Mouse (Mus musculus) frontal cortex, postnatal 14 days (tissue): Measurements from ENCODE around the gene Rxra.
A peak's percentile ranks its signal among the peaks of the same experiment; 100 is the strongest.

Source experiments
- DNase-seq, 2 experiments: peaks; one replicate each; pipeline ENCODE4 v3.0.0; 2022; ENCODE audit warnings: low spot score in 2 of 2

Gene Rxra

GRCm38 (mm10) chr2:27738396-27738795 lies 62.2 kb downstream of the Rxra start:
- no peak for DNase-seq

GRCm38 (mm10) chr2:27740091-27740608 lies 63.9 kb downstream of the Rxra start:
- DNase-seq, result peak; percentile 73 to 78

DNA sequence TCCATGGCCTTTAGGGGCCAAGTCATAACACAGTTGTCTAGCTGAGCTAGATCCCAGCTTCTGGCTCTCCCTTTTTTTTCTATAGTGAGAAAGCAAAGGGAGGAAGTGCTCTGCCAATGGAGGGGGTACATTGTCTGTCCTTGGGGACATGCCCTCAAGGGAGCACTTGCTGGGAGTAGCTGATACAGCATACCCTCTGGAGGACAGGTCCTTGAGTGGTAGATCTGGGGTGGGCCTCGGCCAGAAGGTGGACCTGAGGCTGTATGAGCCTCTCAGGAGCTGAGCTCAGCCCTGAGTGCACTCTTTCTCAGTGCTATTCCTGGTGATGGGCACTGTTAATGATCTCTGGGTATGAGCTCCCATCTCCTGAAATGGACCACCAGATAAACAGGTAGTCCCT lies 66.9 kb downstream of the Rxra start:
- DNase-seq, result no peak

- DNase-seq, result no peak
These were observed 67.8 kb downstream of the Rxra start for GRCm38 (mm10) chr2:27743863-27744611.

DNA sequence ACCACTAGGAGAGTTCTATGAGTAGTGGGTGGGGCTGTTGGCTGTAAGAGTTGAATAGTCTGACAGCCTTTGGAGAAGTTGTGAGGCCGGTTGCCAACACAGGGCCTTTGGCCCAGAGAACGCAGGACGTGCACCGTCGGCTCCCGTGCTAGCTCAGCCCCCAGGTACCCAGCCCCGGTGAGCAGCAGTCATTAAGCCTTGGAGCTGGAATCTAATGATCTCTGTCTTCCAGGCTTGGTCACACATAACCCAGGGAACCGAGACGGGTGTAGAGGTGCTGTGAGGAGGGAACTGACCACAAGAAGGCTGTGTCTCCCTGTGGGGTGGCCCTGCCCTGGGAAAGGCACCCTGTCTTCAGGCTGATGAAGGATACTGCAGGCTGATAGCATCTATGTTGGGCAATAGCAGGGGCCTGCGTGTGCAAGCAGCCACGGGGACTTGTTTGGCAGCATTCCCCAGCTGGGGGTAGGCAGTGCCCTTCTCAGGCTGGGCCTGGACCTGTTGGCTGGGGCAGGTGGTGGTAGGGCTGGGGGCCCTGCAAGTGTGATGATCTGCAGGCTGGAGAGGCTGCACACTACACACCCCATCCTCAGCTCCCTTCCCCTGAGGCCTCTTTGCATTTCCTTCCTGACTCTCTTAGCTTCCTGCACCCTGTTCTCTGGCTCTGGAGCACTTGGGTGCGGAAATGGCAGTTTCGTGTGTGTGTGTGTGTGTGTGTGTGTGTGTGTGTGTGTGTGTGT lies 68.5 kb downstream of the Rxra start:
- no peak for DNase-seq

GRCm38 (mm10) chr2:27745673-27746620 lies 69.7 kb downstream of the Rxra start:
- DNase-seq, result peak in 1 of 2 experiments; percentile 34

DNA sequence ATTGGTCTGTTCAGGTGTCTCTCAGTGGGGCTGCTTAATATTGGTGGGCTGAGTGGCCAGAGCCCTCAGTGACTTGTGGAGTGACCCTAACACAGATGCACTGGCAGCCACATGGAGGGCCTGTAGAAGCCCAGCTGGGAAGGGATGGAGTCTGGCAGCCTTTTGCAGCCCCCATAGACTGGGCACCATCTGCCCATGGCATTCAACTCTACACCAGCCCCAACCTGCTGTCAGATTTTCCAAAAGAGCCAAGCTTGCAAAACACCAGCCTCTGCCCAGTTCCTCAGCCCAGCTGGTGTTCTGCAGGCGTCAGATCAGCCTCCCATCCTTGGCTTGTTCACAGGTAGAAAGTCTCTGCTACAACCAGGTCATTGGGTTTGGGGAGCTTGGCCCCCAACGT lies 70.6 kb downstream of the Rxra start:
- DNase-seq, result no peak

DNA sequence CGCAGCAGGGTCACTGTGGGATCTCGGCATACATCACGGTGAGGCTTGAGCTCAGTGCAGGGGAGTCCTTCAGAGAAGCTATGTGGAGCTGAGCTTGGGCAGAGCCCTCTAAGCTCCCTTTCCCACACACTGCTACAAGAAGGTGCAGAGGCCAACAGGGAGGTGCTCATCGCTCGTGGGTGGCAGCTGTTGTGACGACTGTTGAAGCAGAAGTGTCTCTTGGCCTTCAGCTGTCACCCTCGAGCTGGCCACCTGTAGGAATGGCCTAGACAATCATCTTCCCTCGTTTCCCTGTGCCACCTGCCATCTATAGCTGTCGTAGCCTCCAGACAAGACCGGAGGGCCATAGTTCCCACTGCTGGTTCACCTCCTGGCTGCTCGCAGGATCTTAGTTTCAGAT lies 72.7 kb downstream of the Rxra start:
- no peak for DNase-seq

- DNase-seq, result no peak
These were observed 74.3 kb downstream of the Rxra start for GRCm38 (mm10) chr2:27750399-27751134.

- DNase-seq, result no peak
These were observed 74.9 kb downstream of the Rxra start for GRCm38 (mm10) chr2:27751135-27751519.

GRCm38 (mm10) chr2:27751803-27752202 lies 75.6 kb downstream of the Rxra start:
- DNase-seq, result no peak

DNA sequence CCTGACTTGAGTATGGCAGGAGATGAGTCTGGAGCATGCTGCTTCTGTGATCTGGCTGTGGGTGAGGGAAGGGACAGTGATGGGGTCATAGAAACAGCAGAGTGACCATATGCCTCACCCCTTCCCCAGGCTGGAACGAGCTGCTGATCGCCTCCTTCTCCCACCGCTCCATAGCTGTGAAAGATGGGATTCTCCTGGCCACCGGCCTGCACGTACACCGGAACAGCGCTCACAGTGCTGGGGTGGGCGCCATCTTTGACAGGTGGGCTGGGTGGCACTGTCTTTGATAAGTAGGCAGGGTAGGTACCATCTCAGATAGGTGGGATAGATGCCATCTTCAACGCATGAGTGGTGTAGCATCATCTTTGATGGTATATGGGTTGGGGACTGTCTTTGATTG lies 77.9 kb downstream of the Rxra start:
- no peak for DNase-seq

DNA sequence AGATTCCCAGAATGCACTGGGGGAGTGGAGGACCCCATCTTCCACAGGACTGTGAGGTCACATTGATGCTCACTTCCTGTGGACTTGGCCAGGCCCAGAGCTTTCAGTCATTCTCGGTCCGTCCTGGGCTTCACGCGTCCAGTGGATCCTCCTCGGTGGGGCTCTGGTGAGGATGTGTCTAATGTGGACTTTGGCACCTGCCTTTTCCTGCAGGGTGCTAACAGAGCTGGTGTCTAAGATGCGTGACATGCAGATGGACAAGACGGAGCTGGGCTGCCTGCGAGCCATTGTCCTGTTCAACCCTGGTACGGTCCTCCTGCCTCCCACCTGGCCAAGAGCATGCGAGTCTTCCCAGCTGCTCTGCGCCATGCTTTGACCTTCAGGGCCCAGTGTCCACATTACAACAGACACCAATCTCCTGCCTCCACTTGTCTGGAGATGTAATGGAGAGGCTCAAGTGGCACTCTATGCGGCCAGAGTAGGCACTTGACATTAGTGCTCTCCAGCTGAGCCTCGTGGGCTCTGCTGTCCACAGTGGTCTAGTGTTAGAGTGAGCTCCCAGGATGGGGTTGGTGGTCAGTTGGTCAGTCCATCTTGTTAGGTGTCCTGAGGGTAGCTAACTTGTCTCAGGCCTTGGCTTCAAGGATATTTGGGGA lies 79.9 kb downstream of the Rxra start:
- no peak for DNase-seq

DNA sequence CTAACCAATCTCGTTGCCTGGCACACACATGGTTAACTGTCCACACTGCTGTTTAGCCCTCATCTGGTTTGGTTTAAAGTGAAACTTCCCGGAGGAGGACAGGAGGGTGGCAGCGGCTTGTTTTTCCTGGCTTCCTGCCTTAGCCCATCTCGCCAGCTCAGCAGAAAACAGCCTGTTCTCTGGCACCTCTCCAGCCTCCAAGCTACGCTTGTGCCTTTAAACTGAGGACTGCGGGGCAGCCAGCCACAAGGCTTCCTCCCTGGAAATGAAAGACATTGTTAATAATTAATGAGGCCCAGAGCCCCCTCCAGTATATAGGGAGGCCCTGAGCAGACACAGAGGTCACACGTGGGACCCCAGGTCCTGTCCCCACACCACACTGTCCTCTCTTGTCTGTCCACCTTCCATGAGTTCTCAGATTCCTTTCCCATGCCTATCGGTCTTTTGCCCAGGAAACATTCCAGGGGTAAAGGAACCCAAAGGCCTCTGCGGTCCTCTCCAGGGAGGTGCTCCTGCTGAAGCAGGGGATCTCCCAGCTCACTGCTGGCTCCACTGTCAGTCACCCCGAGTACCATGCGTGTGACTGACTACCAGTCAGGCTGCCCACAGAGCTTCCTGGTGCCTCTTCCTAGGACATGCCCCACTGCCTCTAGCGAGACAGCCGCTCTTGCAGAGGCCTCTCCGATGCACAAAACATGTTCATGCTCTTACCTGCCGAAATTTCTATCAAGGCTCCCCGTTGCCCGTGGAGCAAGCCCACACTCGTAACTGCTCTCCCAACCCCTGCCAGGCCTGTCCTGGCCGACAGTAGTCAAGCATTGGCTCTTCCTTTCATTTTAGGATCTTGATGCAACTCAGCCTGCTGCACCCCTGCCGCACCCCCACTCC lies 82.4 kb downstream of the Rxra start:
- peak; percentile 82 to 86 for DNase-seq

DNA sequence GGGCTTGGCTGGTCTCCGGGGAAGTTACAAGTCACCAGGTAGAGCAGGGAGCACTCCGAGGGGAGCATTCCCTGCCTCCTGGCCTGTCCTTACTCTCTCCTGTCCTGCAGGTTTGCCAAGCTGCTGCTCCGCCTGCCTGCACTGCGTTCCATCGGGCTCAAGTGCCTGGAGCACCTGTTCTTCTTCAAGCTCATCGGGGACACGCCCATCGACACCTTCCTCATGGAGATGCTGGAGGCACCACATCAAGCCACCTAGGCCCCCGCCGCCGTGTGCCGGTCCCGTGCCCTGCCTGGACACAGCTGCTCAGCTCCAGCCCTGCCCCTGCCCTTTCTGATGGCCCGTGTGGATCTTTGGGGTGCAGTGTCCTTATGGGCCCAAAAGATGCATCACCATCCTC lies 83.2 kb downstream of the Rxra start:
- no peak for DNase-seq

GRCm38 (mm10) chr2:27761260-27761995 lies 85.2 kb downstream of the Rxra start:
- no peak for DNase-seq

- DNase-seq, result no peak
These were observed 85.7 kb downstream of the Rxra start for GRCm38 (mm10) chr2:27761996-27762340.

DNA sequence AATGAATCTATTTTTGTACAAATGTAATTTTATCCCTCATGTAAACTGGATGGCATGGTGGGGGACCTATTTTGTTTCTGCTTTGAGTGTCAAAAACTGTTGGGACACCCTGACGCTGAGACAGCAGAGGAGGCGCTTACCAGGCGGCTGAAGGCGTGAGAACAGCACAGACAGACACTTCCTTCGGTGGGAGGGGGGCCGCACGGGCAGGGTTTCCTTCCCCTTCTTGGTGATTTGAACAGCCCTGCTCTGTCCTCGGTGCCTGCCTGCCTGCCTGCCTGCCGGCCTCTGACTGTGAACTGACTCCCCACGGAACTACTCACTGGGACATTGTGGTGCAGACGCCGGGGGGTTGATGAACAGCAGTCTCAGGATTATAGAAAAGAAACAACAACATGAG lies 86.3 kb downstream of the Rxra start:
- DNase-seq, result no peak
